In genomic region chr2:38824791-38825768, GRCm38 (mm10) we compare ENCODE assay signal across 8 mouse cellular contexts.
DNase-seq lines count a peak whose midpoint lies in the region; ATAC-seq and TF ChIP-seq lines count a peak whose summit lies in the region.

No protein-coding gene starts in this region.

- no peaks in the 10 kb centered on the region for H3K36me3 ChIP-seq in intestine, embryonic 15.5 days
- H3K36me3 ChIP-seq in limb, embryonic 15.5 days = no peaks in the 10 kb centered on the region
- H3K36me3 ChIP-seq in midbrain, postnatal 0 days (ENCODE audit: insufficient read depth, low read length) = no peaks in the 10 kb centered on the region

- no peak overlapping the region for H3K27ac ChIP-seq in brown adipose tissue, adult 24 weeks (replicated peaks; ENCODE audit: low read depth, low read length)
- H3K27ac ChIP-seq in intestine, embryonic 15.5 days = peak overlapping the region; percentile 75
- H3K27ac ChIP-seq in limb, embryonic 15.5 days = peak overlapping the region; percentile 85
- H3K27ac ChIP-seq in midbrain, postnatal 0 days (ENCODE audit: low read depth, low read length) = peak overlapping the region; percentile 77

- ATAC-seq in cerebellum, adult (ENCODE audit: insufficient number of reproducible peaks, low FRiP score, low TSS enrichment) = no peak
- peak; percentile 46; the same call in 1 of the 2 replicates for ATAC-seq in intestine, embryonic 15.5 days
- no peak for ATAC-seq in limb, embryonic 15.5 days (ENCODE audit: insufficient number of reproducible peaks, low FRiP score, low TSS enrichment, low read depth)
- no peak for ATAC-seq in midbrain, postnatal 0 days (ENCODE audit: low FRiP score)

- peak overlapping the region; percentile 49 for H3K9ac ChIP-seq in intestine, embryonic 15.5 days
- peak overlapping the region; percentile 33 for H3K9ac ChIP-seq in limb, embryonic 15.5 days
- peak overlapping the region; percentile 42 for H3K9ac ChIP-seq in midbrain, postnatal 0 days (replicated peaks; ENCODE audit: low read length, poor library complexity, severe bottlenecking)

- H3K4me3 ChIP-seq in brown adipose tissue, adult 24 weeks (ENCODE audit: insufficient read depth, low read depth, low read length) = peak overlapping the region; percentile 47
- H3K4me3 ChIP-seq in intestine, embryonic 15.5 days (replicated peaks) = peak overlapping the region; percentile 40
- H3K4me3 ChIP-seq in limb, embryonic 15.5 days = peak overlapping the region; percentile 47
- H3K4me3 ChIP-seq in midbrain, postnatal 0 days (ENCODE audit: low read depth, low read length) = peak overlapping the region; percentile 50

- DNase-seq in cerebellum, postnatal 10 days = peak; percentile 16 to 21
- peak; percentile 45 to 50 for DNase-seq in frontal cortex, postnatal 36 days (ENCODE audit: low spot score in 2 of 2)
- DNase-seq in midbrain, postnatal 0 days (ENCODE audit: low spot score) = peak; percentile 55
- peak; percentile 31 for DNase-seq in telencephalon, adult 2 months (ENCODE audit: low read depth, low spot score)

- 7% methylated on average over 15 of the region's 15 CpGs for WGBS in intestine, embryonic 15.5 days
- WGBS in limb, embryonic 15.5 days = 2% methylated on average over 15 of the region's 15 CpGs
- WGBS in midbrain, postnatal 0 days = under 1% methylated on average over 15 of the region's 15 CpGs

- H3K4me1 ChIP-seq in brown adipose tissue, adult 24 weeks (ENCODE audit: control insufficient read depth, insufficient read depth, insufficient read length, low read length) = no peaks in the 10 kb centered on the region
- H3K4me1 ChIP-seq in intestine, embryonic 15.5 days (replicated peaks) = no peaks in the 10 kb centered on the region
- peaks cover 4% of the 10 kb centered on the region; the same call in 1 of the 2 replicates for H3K4me1 ChIP-seq in limb, embryonic 15.5 days
- H3K4me1 ChIP-seq in midbrain, postnatal 0 days (ENCODE audit: insufficient read depth, low read length) = no peaks in the 10 kb centered on the region

- no peaks in the 10 kb centered on the region for H3K9me3 ChIP-seq in intestine, embryonic 15.5 days
- no peaks in the 10 kb centered on the region for H3K9me3 ChIP-seq in limb, embryonic 15.5 days
- H3K9me3 ChIP-seq in midbrain, postnatal 0 days (ENCODE audit: low read length) = no peaks in the 10 kb centered on the region

- peak overlapping the region; percentile 73 for H3K4me2 ChIP-seq in intestine, embryonic 15.5 days (replicated peaks)
- peak overlapping the region; percentile 47 for H3K4me2 ChIP-seq in limb, embryonic 15.5 days
- peak overlapping the region; percentile 56 for H3K4me2 ChIP-seq in midbrain, postnatal 0 days (ENCODE audit: low read depth, low read length, poor library complexity, severe bottlenecking)

- TF ChIP-seq CTCF in midbrain, postnatal 0 days (IDR thresholded peaks at IDR 0.05) = no peak

- H3K27me3 ChIP-seq in intestine, embryonic 15.5 days (replicated peaks) = no peaks in the 10 kb centered on the region
- no peaks in the 10 kb centered on the region for H3K27me3 ChIP-seq in limb, embryonic 15.5 days
- no peaks in the 10 kb centered on the region for H3K27me3 ChIP-seq in midbrain, postnatal 0 days (ENCODE audit: insufficient read depth, low read length)
